Mouse (Mus musculus) liver, postnatal 0 days (tissue): ENCODE data around the gene Nlgn2.

Source experiments
- CTCF ChIP-seq: sonication (generic); IDR thresholded peaks from 2 replicates; pipeline ENCODE4 v1.5.1; 2016; ENCODE audit warnings: antibody characterized with exemption, low read depth
- EP300 ChIP-seq: IDR thresholded peaks from 2 replicates; pipeline ENCODE4 v1.6.1; 2016; ENCODE audit warnings: antibody characterized with exemption, low read depth, mild to moderate bottlenecking

DNA sequence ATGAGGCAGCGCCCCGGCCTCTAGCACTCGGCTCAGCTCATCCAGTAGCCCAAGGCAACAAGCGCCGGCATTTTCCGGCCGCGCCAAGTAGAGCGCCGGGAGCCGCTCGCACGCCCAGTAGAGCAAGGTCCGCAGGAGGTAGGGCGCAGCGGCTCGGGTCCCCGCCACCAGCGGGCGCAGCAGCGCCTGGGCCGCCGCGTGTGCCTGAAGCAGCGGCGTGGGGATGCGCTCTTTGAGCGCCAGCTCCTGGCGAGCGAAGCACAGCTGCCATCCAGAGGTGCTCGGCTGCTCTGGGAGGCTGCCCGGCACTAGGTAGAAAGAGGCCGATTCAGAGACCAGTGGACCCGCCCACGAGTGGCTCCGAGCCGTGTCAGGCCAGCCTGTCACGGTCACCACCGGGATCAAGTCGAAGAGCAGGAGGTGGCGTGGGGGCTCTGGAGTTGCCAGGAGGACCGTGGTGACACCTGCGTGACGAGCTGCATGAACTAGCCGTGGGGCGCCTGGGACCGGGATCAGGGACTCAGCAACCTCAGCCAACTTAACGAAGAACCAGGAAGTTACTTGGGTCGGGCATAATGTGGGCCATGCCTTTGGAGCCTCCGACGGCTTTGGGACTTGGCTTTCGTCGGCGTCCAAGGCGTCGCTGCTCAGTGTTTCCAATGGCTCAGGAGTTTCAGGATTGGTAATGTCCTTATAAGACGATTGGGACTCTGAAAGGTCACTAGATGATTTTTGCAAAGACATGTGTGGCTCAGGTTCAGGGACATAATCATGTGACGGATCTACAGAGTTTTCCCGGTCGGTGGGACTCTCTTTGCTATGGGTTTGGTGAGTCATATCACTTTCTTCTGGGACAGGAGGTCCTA is 33.6 kb downstream of the Nlgn2 start:
- TF ChIP-seq CTCF (peak; percentile 84), EP300 (no peak)
